Mouse (Mus musculus): ENCODE measurements at regions not wholly inside any gene's neighbourhood (a gene's known extent, or its start where the extent isn't known, plus 50 kb on each side); places are given as distances from the start of the nearest gene placed in this dataset.

GRCm38 (mm10) chr10:44702108-44702507, 173.8 kb upstream of the Prdm1 start:
- in situ Hi-C loops (cut with MboI; ENCODE audit: low pct_ligation_motif_present, low pct_unique_long_range_greater_than_20kb, low sequenced_read_pairs) (no loop called here), dilution Hi-C loops (cut with MboI; ENCODE audit: extremely low pct_ligation_motif_present, extremely low pct_unique_long_range_greater_than_20kb, low sequenced_read_pairs) (no loop called here)
- H3K79me2 ChIP-seq (replicated peaks; ENCODE audit: control insufficient read depth, extremely low read depth, insufficient read depth, poor library complexity, severe bottlenecking), result no peaks in the 10 kb centered on the region
- no peak overlapping the region for H3K4me3 ChIP-seq (replicated peaks in 1 of 3; ENCODE audit: low read depth in 2 of 3, low read length in 2 of 3, poor library complexity in 1 of 3)
- H3K9me3 ChIP-seq (replicated peaks; ENCODE audit: low read length), result no peaks in the 10 kb centered on the region
- DNase-seq (ENCODE audit: extremely low read depth), result no peak
- H3K27me3 ChIP-seq (replicated peaks), result no peaks in the 10 kb centered on the region
- H3K36me3 ChIP-seq (replicated peaks in 1 of 2; ENCODE audit: control insufficient read depth in 1 of 2, insufficient read depth in 1 of 2, low read length in 1 of 2), result no peaks in the 10 kb centered on the region
- no peak for TF ChIP-seq EP300 (IDR thresholded peaks at IDR 0.05; ENCODE audit: low read length)
- no peak for TF ChIP-seq MAFK (IDR thresholded peaks at IDR 0.05; ENCODE audit: insufficient replicate concordance, low read length)
- TF ChIP-seq TBP (conservative IDR thresholded peaks at IDR 0.05; ENCODE audit: low read depth, low read length), result no peak
- no peak for TF ChIP-seq ZNF384 (IDR thresholded peaks at IDR 0.05; ENCODE audit: low read depth, low read length)
- no peak for TF ChIP-seq MXI1 (IDR thresholded peaks at IDR 0.05; ENCODE audit: low read depth, low read length)
- H3K4me2 ChIP-seq (ENCODE audit: insufficient read depth, low read depth, poor library complexity, severe bottlenecking), result no peak overlapping the region
- no peak overlapping the region for H3K27ac ChIP-seq (ENCODE audit: insufficient read depth, low read depth)
- H3K4me1 ChIP-seq (ENCODE audit: control insufficient read depth in 1 of 2, insufficient read depth in 2 of 2), result peaks cover 14 to 34% of the 10 kb centered on the region in 2 experiments
- no peak overlapping the region for H3K9ac ChIP-seq (ENCODE audit: insufficient read depth, low read depth)

GRCm38 (mm10) chr10:44699988-44700537, 171.8 kb upstream of the Prdm1 start:
- TF ChIP-seq NRF1 (IDR thresholded peaks at IDR 0.05; ENCODE audit: low read depth, low read length), result peak; percentile 73
- TF ChIP-seq CHD2 (IDR thresholded peaks at IDR 0.05; ENCODE audit: low read length), result no peak
- H3K27me3 ChIP-seq (replicated peaks), result no peaks in the 10 kb centered on the region
- in situ Hi-C loops (cut with MboI; ENCODE audit: low pct_ligation_motif_present, low pct_unique_long_range_greater_than_20kb, low sequenced_read_pairs) (no loop called here), dilution Hi-C loops (cut with MboI; ENCODE audit: extremely low pct_ligation_motif_present, extremely low pct_unique_long_range_greater_than_20kb, low sequenced_read_pairs) (no loop called here)
- no peaks in the 10 kb centered on the region for H3K36me3 ChIP-seq (replicated peaks in 1 of 2; ENCODE audit: control insufficient read depth in 1 of 2, insufficient read depth in 1 of 2, low read length in 1 of 2)
- peaks cover 13 to 29% of the 10 kb centered on the region in 2 experiments for H3K4me1 ChIP-seq (ENCODE audit: control insufficient read depth in 1 of 2, insufficient read depth in 2 of 2)
- H3K9me3 ChIP-seq (replicated peaks; ENCODE audit: low read length), result no peaks in the 10 kb centered on the region
- no peak overlapping the region for H3K27ac ChIP-seq (ENCODE audit: insufficient read depth, low read depth)
- H3K4me2 ChIP-seq (ENCODE audit: insufficient read depth, low read depth, poor library complexity, severe bottlenecking), result no peak overlapping the region
- DNase-seq (ENCODE audit: extremely low read depth), result no peak
- H3K79me2 ChIP-seq (replicated peaks; ENCODE audit: control insufficient read depth, extremely low read depth, insufficient read depth, poor library complexity, severe bottlenecking), result no peaks in the 10 kb centered on the region
- no peak overlapping the region for H3K9ac ChIP-seq (ENCODE audit: insufficient read depth, low read depth)
- no peak overlapping the region for H3K4me3 ChIP-seq (replicated peaks in 1 of 3; ENCODE audit: low read depth in 2 of 3, low read length in 2 of 3, poor library complexity in 1 of 3)

GRCm38 (mm10) chr10:44697966-44698365, 169.7 kb upstream of the Prdm1 start:
- Histone ChIP-seq H3K79me2 (replicated peaks; ENCODE audit: control insufficient read depth, extremely low read depth, insufficient read depth, poor library complexity, severe bottlenecking) (no peaks in the 10 kb centered on the region), H3K27me3 (replicated peaks) (no peaks in the 10 kb centered on the region), H3K36me3 (replicated peaks in 1 of 2; ENCODE audit: control insufficient read depth in 1 of 2, insufficient read depth in 1 of 2, low read length in 1 of 2) (no peaks in the 10 kb centered on the region), H3K9ac (ENCODE audit: insufficient read depth, low read depth) (no peak overlapping the region), H3K9me3 (replicated peaks; ENCODE audit: low read length) (no peaks in the 10 kb centered on the region), H3K27ac (ENCODE audit: insufficient read depth, low read depth) (no peak overlapping the region), H3K4me1 (ENCODE audit: control insufficient read depth in 1 of 2, insufficient read depth in 2 of 2) (peaks cover 4 to 19% of the 10 kb centered on the region in 2 experiments; a peak in 2 of 4 replicates), H3K4me2 (ENCODE audit: insufficient read depth, low read depth, poor library complexity, severe bottlenecking) (no peak overlapping the region), H3K4me3 (replicated peaks in 1 of 3; ENCODE audit: low read depth in 2 of 3, low read length in 2 of 3, poor library complexity in 1 of 3) (no peak overlapping the region)
- in situ Hi-C loops (cut with MboI; ENCODE audit: low pct_ligation_motif_present, low pct_unique_long_range_greater_than_20kb, low sequenced_read_pairs), result no loop called here
- no peak for TF ChIP-seq ZKSCAN1 (IDR thresholded peaks at IDR 0.05; ENCODE audit: borderline replicate concordance, low read depth, low read length)
- TF ChIP-seq TBP (conservative IDR thresholded peaks at IDR 0.05; ENCODE audit: low read depth, low read length), result no peak
- no peak for TF ChIP-seq NRF1 (IDR thresholded peaks at IDR 0.05; ENCODE audit: low read depth, low read length)
- TF ChIP-seq ETS1 (conservative IDR thresholded peaks at IDR 0.05; ENCODE audit: low read depth, low read length), result no peak
- no peak for TF ChIP-seq CHD1 (IDR thresholded peaks at IDR 0.05; ENCODE audit: low read depth, low read length)
- TF ChIP-seq TCF12 (IDR thresholded peaks at IDR 0.05; ENCODE audit: low read depth, low read length), result no peak
- no peak for TF ChIP-seq ELF1 (IDR thresholded peaks at IDR 0.05; ENCODE audit: low read depth, low read length)
- TF ChIP-seq UBTF (IDR thresholded peaks at IDR 0.05; ENCODE audit: low read depth, low read length), result no peak
- no peak for TF ChIP-seq RCOR1 (conservative IDR thresholded peaks at IDR 0.05; ENCODE audit: low read depth, low read length)
- TF ChIP-seq CTCF (conservative IDR thresholded peaks at IDR 0.05 in 1 of 2, IDR thresholded peaks at IDR 0.05 in 1 of 2; ENCODE audit: low read depth in 2 of 2, low read length in 2 of 2), result no peak
- TF ChIP-seq SMC3 (IDR thresholded peaks at IDR 0.05; ENCODE audit: low read depth, low read length), result no peak
- dilution Hi-C loops (cut with MboI; ENCODE audit: extremely low pct_ligation_motif_present, extremely low pct_unique_long_range_greater_than_20kb, low sequenced_read_pairs), result no loop called here
- no peak for DNase-seq (ENCODE audit: extremely low read depth)

Data from CH12.LX (cell line).